Mouse (Mus musculus) midbrain, embryonic 12.5 days (tissue): ENCODE measurements around the gene Cfap54. TPM values are rescaled to one million over a fixed set of nuclear protein-coding genes. Genes with fewer than 3 reads are reported as not detected.

ENCODE experiments used
- ATAC-seq: fragments of 200-750 bp; cut with Nextera tagmentation; 2 replicates; pipeline ENCODE4 v1.8.0; 2017; ENCODE audit warnings: low read depth, moderate TSS enrichment, moderate library complexity; ENCODE audit not compliant: low FRiP score
- H3K27ac ChIP-seq: fragments of 300-500 bp; sonication (generic); replicated peaks from 2 replicates; pipeline ENCODE4 v1.5.1; 2016; ENCODE audit warnings: mild to moderate bottlenecking
- H3K27me3 ChIP-seq: fragments of 300-500 bp; sonication (generic); 2 replicates; pipeline ENCODE4 v1.6.1; 2016; ENCODE audit warnings: mild to moderate bottlenecking
- H3K36me3 ChIP-seq: fragments of 300-500 bp; sonication (generic); 2 replicates; pipeline ENCODE4 v1.6.1; 2016
- H3K4me1 ChIP-seq: fragments of 300-500 bp; sonication (generic); 2 replicates; pipeline ENCODE4 v1.6.1; 2016
- H3K4me2 ChIP-seq: fragments of 300-500 bp; sonication (generic); replicated peaks from 2 replicates; pipeline ENCODE4 v1.6.1; 2016; ENCODE audit warnings: mild to moderate bottlenecking, moderate library complexity
- H3K4me3 ChIP-seq: fragments of 300-500 bp; sonication (generic); 2 replicates; pipeline ENCODE4 v1.5.1; 2016; ENCODE audit warnings: mild to moderate bottlenecking
- H3K9ac ChIP-seq: fragments of 300-500 bp; sonication (generic); replicated peaks from 2 replicates; pipeline ENCODE4 v1.6.1; 2016; ENCODE audit warnings: mild to moderate bottlenecking, moderate library complexity
- H3K9me3 ChIP-seq: fragments of 300-500 bp; sonication (generic); 2 replicates; pipeline ENCODE4 v1.6.1; 2016; ENCODE audit warnings: mild to moderate bottlenecking
- WGBS: fragments of 180-500 bp; shearing (Covaris S2); methylation state at CpG from one replicate; pipeline ENCODE4 v1.1.7; 2016; 5-methylcytosine and 5-hydroxymethylcytosine counted together
- polyA plus RNA-seq: library from polyadenylated mRNA; unstranded; fragments of >200 nt; fragmentation: Nextera tagmentation; extraction: Ambion mirVana; gene quantifications from 2 replicates; pipeline ENCODE4 v1.2.1, GENCODE M21; 2016

Gene Cfap54
- polyA plus RNA-seq, 1 experiment from 2014 or later = 1.3 TPM

GRCm38 (mm10) chr10:93116636-93117035 lies 35.2 kb upstream of the Cfap54 start:
- Histone ChIP-seq H3K27me3 (no peaks in the 10 kb centered on the region), H3K9me3 (no peaks in the 10 kb centered on the region), H3K9ac (no peak overlapping the region), H3K36me3 (no peaks in the 10 kb centered on the region), H3K4me3 (no peak overlapping the region), H3K4me2 (no peak overlapping the region), H3K27ac (no peak overlapping the region), H3K4me1 (no peaks in the 10 kb centered on the region)
- 87% methylated on average over 3 of the region's 3 CpGs for WGBS
- ATAC-seq = no peak

DNA sequence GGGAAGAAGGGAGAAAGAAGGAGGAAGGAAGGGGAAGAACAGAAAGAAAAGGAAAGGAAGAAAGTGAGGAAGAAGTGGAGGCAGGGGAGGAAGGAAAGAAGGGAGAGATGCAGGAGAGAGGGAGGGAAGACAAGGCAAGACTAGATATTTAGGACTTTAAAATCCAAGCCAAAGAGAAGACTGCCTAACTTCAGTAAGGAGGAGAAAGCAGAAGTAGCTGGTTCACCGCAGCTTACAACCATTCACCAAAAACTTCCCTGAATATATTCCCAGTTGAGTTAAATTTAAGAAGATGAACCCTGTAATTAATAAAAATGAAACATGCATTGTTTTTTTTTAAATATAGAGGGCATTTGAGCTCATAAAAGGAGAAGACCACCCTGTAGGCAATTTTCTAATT lies 34.3 kb upstream of the Cfap54 start:
- H3K36me3 ChIP-seq = no peaks in the 10 kb centered on the region
- no peaks in the 10 kb centered on the region for H3K4me1 ChIP-seq
- no peak overlapping the region for H3K9ac ChIP-seq
- H3K4me2 ChIP-seq = no peak overlapping the region
- no peak for ATAC-seq
- 100% methylated on average over 1 of the region's 1 CpGs for WGBS
- H3K9me3 ChIP-seq = no peaks in the 10 kb centered on the region
- no peak overlapping the region for H3K27ac ChIP-seq
- no peaks in the 10 kb centered on the region for H3K27me3 ChIP-seq
- H3K4me3 ChIP-seq = no peak overlapping the region

DNA sequence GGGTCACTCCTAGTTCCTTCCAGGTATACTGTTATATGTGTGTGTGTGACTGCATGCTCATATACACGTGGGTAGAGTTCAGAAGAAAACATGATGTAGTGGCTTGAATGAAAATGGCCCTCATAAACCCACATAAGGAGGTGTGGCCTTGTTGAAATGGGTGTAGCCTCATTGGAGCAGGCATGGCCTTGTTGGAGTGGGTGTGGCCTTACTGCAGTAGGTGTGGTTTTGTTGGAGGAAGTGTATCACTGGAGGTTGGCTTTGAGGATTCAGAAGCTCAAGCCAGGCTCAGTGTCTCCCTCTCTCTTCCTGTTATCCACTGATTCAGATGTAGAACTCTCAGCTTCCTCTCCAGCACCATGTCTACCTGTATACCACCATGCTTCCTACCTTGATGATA lies 33.4 kb upstream of the Cfap54 start:
- H3K27ac ChIP-seq = no peak overlapping the region
- no peaks in the 10 kb centered on the region for H3K9me3 ChIP-seq
- no peak for ATAC-seq
- no peak overlapping the region for H3K9ac ChIP-seq
- WGBS = 74% methylated on average over 1 of the region's 1 CpGs
- no peaks in the 10 kb centered on the region for H3K27me3 ChIP-seq
- H3K36me3 ChIP-seq = no peaks in the 10 kb centered on the region
- H3K4me2 ChIP-seq = no peak overlapping the region
- H3K4me3 ChIP-seq = no peak overlapping the region
- no peaks in the 10 kb centered on the region for H3K4me1 ChIP-seq

DNA sequence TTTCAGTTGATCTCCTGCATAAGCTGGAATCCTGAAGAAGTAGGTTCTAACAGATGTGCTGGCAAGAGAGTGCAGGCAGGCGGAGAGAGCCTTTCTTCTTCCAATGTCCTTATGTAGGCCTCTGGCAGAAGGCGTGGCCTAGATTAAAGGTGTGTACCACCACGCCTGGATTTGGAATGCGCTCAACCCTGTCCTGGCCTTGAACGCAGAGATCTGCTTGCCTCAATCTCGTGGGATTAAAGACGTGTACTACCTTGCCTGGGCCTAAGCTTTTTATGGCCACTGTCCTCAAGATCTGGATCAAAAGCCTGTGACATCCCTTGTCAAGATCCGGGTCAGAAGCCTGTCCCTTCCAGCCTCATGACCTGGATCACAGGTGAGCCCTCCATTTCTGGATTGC lies 32.5 kb upstream of the Cfap54 start:
- Histone ChIP-seq H3K9me3 (no peaks in the 10 kb centered on the region), H3K36me3 (no peaks in the 10 kb centered on the region), H3K27me3 (no peaks in the 10 kb centered on the region), H3K9ac (no peak overlapping the region), H3K4me1 (no peaks in the 10 kb centered on the region), H3K4me3 (no peak overlapping the region), H3K4me2 (no peak overlapping the region), H3K27ac (no peak overlapping the region)
- no peak for ATAC-seq
- WGBS = 90% methylated on average over 8 of the region's 8 CpGs

- Histone ChIP-seq H3K4me3 (no peak overlapping the region), H3K4me2 (no peak overlapping the region), H3K9ac (no peak overlapping the region), H3K27ac (no peak overlapping the region), H3K27me3 (no peaks in the 10 kb centered on the region), H3K4me1 (no peaks in the 10 kb centered on the region), H3K36me3 (no peaks in the 10 kb centered on the region), H3K9me3 (no peaks in the 10 kb centered on the region)
- ATAC-seq = no peak
- WGBS = 93% methylated on average over 6 of the region's 6 CpGs
Observed at GRCm38 (mm10) chr10:93112021-93112420, 30.6 kb upstream of the Cfap54 start.

DNA sequence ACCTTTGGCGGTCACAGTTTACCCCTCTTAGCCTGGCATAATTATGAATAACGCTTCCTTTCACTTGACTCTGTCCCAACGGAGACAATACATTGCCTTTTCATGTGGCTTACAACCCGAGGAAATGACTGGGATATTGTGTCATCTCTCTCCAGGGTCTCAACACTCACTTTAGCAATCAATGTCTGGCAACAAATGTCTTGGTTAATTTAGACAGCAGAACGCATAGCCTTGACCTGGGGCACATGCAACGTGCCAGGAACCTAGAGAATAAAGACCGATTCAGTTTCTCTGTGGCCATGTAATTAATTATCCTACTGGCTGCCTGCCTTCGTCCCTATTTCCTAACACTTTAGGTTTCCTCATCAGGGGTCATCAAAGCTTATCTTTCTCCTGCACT lies 30.0 kb upstream of the Cfap54 start:
- no peak for ATAC-seq
- WGBS = 82% methylated on average over 8 of the region's 8 CpGs
- Histone ChIP-seq H3K27ac (no peak overlapping the region), H3K9ac (no peak overlapping the region), H3K27me3 (no peaks in the 10 kb centered on the region), H3K4me3 (no peak overlapping the region), H3K9me3 (no peaks in the 10 kb centered on the region), H3K4me2 (no peak overlapping the region), H3K36me3 (no peaks in the 10 kb centered on the region), H3K4me1 (no peaks in the 10 kb centered on the region)

DNA sequence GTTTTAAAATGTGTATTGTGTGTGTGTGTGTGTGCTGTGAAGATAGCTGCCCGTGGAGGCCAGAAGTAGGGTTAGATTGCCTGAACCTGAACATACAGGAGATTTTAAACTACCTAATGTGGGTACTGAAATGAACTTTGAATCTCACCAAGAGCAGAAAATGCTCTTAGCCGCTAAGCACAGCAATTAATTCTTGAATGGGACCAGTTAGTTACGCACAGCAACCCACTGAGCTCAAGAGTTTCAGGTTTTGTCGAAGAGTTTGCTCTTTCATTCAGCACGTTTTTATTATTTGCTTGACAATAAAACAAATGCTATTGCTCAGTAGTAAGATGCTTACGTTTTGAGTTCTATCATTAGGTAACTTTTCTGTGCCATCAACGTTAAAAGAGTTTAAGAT lies 23.9 kb upstream of the Cfap54 start:
- no peaks in the 10 kb centered on the region for H3K9me3 ChIP-seq
- H3K4me2 ChIP-seq = no peak overlapping the region
- no peaks in the 10 kb centered on the region for H3K27me3 ChIP-seq
- H3K36me3 ChIP-seq = no peaks in the 10 kb centered on the region
- 74% methylated on average over 7 of the region's 7 CpGs for WGBS
- H3K27ac ChIP-seq = no peak overlapping the region
- no peaks in the 10 kb centered on the region for H3K4me1 ChIP-seq
- no peak overlapping the region for H3K9ac ChIP-seq
- H3K4me3 ChIP-seq = no peak overlapping the region
- no peak for ATAC-seq

GRCm38 (mm10) chr10:93104357-93104756 lies 22.9 kb upstream of the Cfap54 start:
- Histone ChIP-seq H3K9me3 (no peaks in the 10 kb centered on the region), H3K4me2 (no peak overlapping the region), H3K9ac (no peak overlapping the region), H3K27me3 (no peaks in the 10 kb centered on the region), H3K36me3 (no peaks in the 10 kb centered on the region), H3K4me3 (no peak overlapping the region), H3K4me1 (no peaks in the 10 kb centered on the region), H3K27ac (no peak overlapping the region)
- WGBS = 80% methylated on average over 6 of the region's 6 CpGs
- ATAC-seq = no peak

- no peak overlapping the region for H3K4me3 ChIP-seq
- WGBS = 74% methylated on average over 11 of the region's 11 CpGs
Observed at GRCm38 (mm10) chr10:93103676-93104075, 22.3 kb upstream of the Cfap54 start.

DNA sequence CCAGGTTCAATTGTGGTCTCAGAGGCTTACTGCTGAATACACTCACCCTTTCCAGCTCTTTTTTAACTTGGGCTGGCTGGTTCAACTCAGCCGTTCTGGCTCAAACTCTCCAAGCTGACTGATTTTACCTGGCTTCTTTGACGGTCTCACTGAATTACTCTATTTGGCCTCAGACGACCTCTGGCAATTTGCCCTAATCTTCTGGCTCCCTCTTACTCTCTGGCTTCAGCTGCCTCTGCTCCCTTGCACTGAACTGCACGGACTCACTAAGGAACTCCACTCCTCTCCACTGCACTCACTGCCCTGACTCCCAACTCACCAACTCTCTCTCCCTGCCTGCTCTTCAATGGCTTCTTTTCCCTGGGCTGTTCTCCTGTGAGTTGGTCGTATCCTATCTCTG lies 20.9 kb upstream of the Cfap54 start:
- ATAC-seq = no peak
- Histone ChIP-seq H3K4me1 (no peaks in the 10 kb centered on the region), H3K9me3 (no peaks in the 10 kb centered on the region), H3K4me2 (no peak overlapping the region), H3K36me3 (no peaks in the 10 kb centered on the region), H3K27me3 (no peaks in the 10 kb centered on the region), H3K9ac (no peak overlapping the region), H3K27ac (no peak overlapping the region), H3K4me3 (no peak overlapping the region)
- 72% methylated on average over 5 of the region's 5 CpGs for WGBS

More at GRCm38 (mm10) chr10:93103676-93104075, 22.3 kb upstream of the Cfap54 start:
- no peak overlapping the region for H3K9ac ChIP-seq
- no peaks in the 10 kb centered on the region for H3K4me1 ChIP-seq
- H3K27me3 ChIP-seq = no peaks in the 10 kb centered on the region
- H3K27ac ChIP-seq = no peak overlapping the region
- ATAC-seq = no peak
- H3K36me3 ChIP-seq = no peaks in the 10 kb centered on the region
- H3K4me2 ChIP-seq = no peak overlapping the region
- no peaks in the 10 kb centered on the region for H3K9me3 ChIP-seq

- no peak overlapping the region for H3K27ac ChIP-seq
- H3K27me3 ChIP-seq = no peaks in the 10 kb centered on the region
- no peaks in the 10 kb centered on the region for H3K4me1 ChIP-seq
- no peak overlapping the region for H3K4me2 ChIP-seq
- H3K36me3 ChIP-seq = no peaks in the 10 kb centered on the region
- WGBS = 71% methylated on average over 7 of the region's 7 CpGs
- no peak overlapping the region for H3K9ac ChIP-seq
- H3K9me3 ChIP-seq = no peaks in the 10 kb centered on the region
- H3K4me3 ChIP-seq = no peak overlapping the region
- no peak for ATAC-seq
Observed at GRCm38 (mm10) chr10:93098211-93098805, 16.9 kb upstream of the Cfap54 start.

GRCm38 (mm10) chr10:93097439-93097838 lies 16.0 kb upstream of the Cfap54 start:
- H3K4me3 ChIP-seq = no peak overlapping the region
- H3K27ac ChIP-seq = no peak overlapping the region
- ATAC-seq = no peak
- no peak overlapping the region for H3K9ac ChIP-seq
- WGBS = 96% methylated on average over 7 of the region's 7 CpGs
- no peaks in the 10 kb centered on the region for H3K4me1 ChIP-seq
- no peaks in the 10 kb centered on the region for H3K36me3 ChIP-seq
- no peaks in the 10 kb centered on the region for H3K27me3 ChIP-seq
- no peak overlapping the region for H3K4me2 ChIP-seq
- H3K9me3 ChIP-seq = no peaks in the 10 kb centered on the region

DNA sequence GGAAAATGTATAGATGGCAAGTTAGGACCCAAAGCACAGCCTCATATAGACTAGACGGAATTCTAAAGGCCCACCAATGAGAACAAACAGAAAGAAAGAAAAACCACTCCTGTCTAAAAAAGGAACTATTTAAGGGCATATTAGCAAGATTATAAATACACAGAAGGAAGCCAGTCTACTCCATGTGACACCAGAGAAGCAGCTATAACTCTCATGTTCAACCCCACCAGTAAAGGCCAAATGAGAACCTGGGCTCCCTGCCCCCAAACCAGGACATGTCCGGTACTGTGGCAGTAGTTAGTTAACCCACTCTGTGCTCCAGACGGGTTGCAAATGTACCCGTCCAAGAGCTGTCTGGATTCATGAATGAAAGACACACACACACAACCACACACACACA lies 14.4 kb upstream of the Cfap54 start:
- H3K36me3 ChIP-seq = no peaks in the 10 kb centered on the region
- 90% methylated on average over 4 of the region's 4 CpGs for WGBS
- no peaks in the 10 kb centered on the region for H3K9me3 ChIP-seq
- no peak overlapping the region for H3K4me2 ChIP-seq
- no peak for ATAC-seq
- H3K9ac ChIP-seq = no peak overlapping the region
- H3K4me1 ChIP-seq = no peaks in the 10 kb centered on the region
- H3K4me3 ChIP-seq = no peak overlapping the region
- no peak overlapping the region for H3K27ac ChIP-seq
- H3K27me3 ChIP-seq = no peaks in the 10 kb centered on the region
